Mouse (Mus musculus) forebrain, embryonic 14.5 days (tissue): ENCODE measurements around the gene D430019H16Rik. TPM values are rescaled to one million over a fixed set of nuclear protein-coding genes. Genes with fewer than 3 reads are reported as not detected.

ENCODE experiments used
- ATAC-seq: fragments of 200-750 bp; cut with Nextera tagmentation; 2 replicates; pipeline ENCODE4 v1.8.0; 2017; ENCODE audit warnings: mild to moderate bottlenecking, moderate library complexity
- DNase-seq: peaks from one replicate; pipeline ENCODE4 v3.0.0-alpha.2; 2015; ENCODE audit warnings: low spot score
- H3K27ac ChIP-seq: fragments of 300-500 bp; sonication (generic); 2 replicates; pipeline ENCODE4 v1.5.1; 2014; ENCODE audit warnings: low read depth, mild to moderate bottlenecking, control low read depth, low read length, moderate library complexity
- H3K27me3 ChIP-seq: fragments of 300-500 bp; sonication (generic); replicated peaks from 2 replicates; pipeline ENCODE4 v1.6.1; 2014; ENCODE audit warnings: low read length, control low read depth, mixed read lengths; ENCODE audit not compliant: control insufficient read depth, insufficient read depth
- H3K36me3 ChIP-seq: fragments of 300-500 bp; sonication (generic); 2 replicates; pipeline ENCODE4 v1.6.1; 2014; ENCODE audit warnings: low read length, control low read depth; ENCODE audit not compliant: control insufficient read depth, insufficient read depth
- H3K4me1 ChIP-seq: fragments of 300-500 bp; sonication (generic); 2 replicates; pipeline ENCODE4 v1.6.1; 2014; ENCODE audit warnings: antibody characterized with exemption, low read length, control low read depth; ENCODE audit not compliant: control insufficient read depth, insufficient read depth
- H3K4me2 ChIP-seq: fragments of 300-500 bp; sonication (generic); 2 replicates; pipeline ENCODE4 v1.6.1; 2014; ENCODE audit warnings: mild to moderate bottlenecking, control low read depth, low read length
- H3K4me3 ChIP-seq: fragments of 300-500 bp; sonication (generic); 2 replicates; pipeline ENCODE4 v1.5.1; 2014; ENCODE audit warnings: low read depth, low read length, control low read depth
- H3K9ac ChIP-seq: fragments of 300-500 bp; sonication (generic); 2 replicates; pipeline ENCODE4 v1.6.1; 2014; ENCODE audit warnings: mild to moderate bottlenecking, low read length, control low read depth, moderate library complexity
- H3K9me3 ChIP-seq: fragments of 300-500 bp; sonication (generic); replicated peaks from 2 replicates; pipeline ENCODE4 v1.6.1; 2016; ENCODE audit warnings: low read length, control low read depth, mixed read lengths; ENCODE audit not compliant: control insufficient read depth
- WGBS: fragments of 180-500 bp; shearing (Covaris S2); extraction: QIAGEN DNeasy Blood & Tissue Kit; methylation state at CpG from one replicate; pipeline ENCODE4 v1.1.7; 2014; 5-methylcytosine and 5-hydroxymethylcytosine counted together
- polyA plus RNA-seq: library from polyadenylated mRNA; unstranded; fragments of >200 nt; fragmentation: Nextera tagmentation; extraction: Ambion mirVana; gene quantifications from 2 replicates; pipeline ENCODE4 v1.2.1, GENCODE M21; 2014

Gene D430019H16Rik
- polyA plus RNA-seq, 1 experiment from 2014 or later = 19.4 TPM

- 77% methylated on average over 4 of the region's 4 CpGs for WGBS
- DNase-seq (no peak), ATAC-seq (no peak)
- Histone ChIP-seq H3K36me3 (no peaks in the 10 kb centered on the region), H3K4me2 (no peak overlapping the region), H3K27ac (no peak overlapping the region), H3K4me3 (no peak overlapping the region), H3K4me1 (no peaks in the 10 kb centered on the region), H3K9ac (no peak overlapping the region), H3K9me3 (no peaks in the 10 kb centered on the region), H3K27me3 (no peaks in the 10 kb centered on the region)
Measured at GRCm38 (mm10) chr12:105498842-105499241, 45.2 kb downstream of the D430019H16Rik start.

DNA sequence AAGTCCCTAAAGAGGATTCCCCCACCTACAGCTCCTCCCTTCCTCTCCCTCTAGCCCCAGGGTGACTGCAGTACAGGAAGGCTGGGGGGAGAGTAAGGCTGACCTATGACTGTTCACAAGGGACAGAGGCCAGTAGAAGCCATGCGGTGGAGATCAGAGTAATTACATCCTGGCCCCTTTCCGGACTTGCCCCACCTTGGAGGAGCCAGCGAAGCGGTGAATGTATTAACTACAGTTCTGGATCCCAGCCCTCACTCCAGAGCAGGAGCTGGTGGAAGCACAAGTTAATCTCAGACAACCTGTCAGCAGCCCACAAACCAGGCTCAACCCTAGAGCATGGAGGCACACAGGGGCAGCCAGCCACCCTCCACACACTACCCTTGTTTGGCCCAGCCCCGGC, 47.3 kb downstream of the D430019H16Rik start:
- WGBS = 78% methylated on average over 5 of the region's 5 CpGs
- H3K27ac ChIP-seq = no peak overlapping the region
- H3K4me1 ChIP-seq = no peaks in the 10 kb centered on the region
- H3K4me2 ChIP-seq = no peak overlapping the region
- no peak overlapping the region for H3K9ac ChIP-seq
- ATAC-seq (no peak), DNase-seq (no peak)
- H3K4me3 ChIP-seq = no peak overlapping the region
- no peaks in the 10 kb centered on the region for H3K27me3 ChIP-seq
- no peaks in the 10 kb centered on the region for H3K36me3 ChIP-seq
- no peaks in the 10 kb centered on the region for H3K9me3 ChIP-seq

DNA sequence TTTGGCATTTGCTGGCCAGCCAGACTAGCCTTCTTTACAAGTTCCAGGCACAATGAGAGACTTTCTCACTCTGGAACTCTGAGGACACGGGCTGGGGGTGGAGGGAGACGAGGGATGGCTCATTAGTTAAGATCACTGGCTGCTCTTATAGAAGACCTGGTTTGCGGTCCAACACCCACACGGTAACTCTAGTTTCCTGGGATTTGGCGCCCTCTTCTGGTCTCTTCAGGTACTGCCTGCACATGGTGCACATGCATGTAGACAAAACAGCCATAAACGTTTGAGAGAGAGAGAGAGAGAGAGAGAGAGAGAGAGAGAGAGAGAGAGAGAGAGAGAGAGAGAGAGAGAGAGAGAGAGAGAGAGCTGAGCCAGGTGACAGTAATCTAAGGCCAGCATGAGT, 51.1 kb downstream of the D430019H16Rik start:
- no peak overlapping the region for H3K27ac ChIP-seq
- WGBS = 70% methylated on average over 6 of the region's 6 CpGs

DNA sequence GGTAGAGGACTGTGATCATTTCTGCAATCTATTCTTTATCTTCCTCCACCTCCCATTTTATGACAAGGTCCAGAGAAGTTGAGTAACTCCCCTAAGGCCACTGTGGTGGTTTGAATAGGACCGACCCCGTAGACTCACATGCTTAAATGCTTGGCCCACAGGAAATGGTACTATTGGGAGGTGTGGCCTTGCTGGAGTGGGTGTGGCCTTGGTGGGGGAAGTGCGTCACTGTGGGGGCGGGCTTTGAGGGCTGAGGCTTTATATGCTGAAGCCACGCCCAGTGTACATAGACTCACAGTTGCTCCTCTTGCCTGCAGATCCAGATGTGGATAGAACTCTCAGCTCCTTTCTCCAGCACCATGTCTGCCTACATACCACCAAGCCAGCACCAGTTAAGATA, 57.5 kb downstream of the D430019H16Rik start:
- H3K4me2 ChIP-seq = no peak overlapping the region
- no peaks in the 10 kb centered on the region for H3K9me3 ChIP-seq
- no peaks in the 10 kb centered on the region for H3K4me1 ChIP-seq
- DNase-seq (no peak), ATAC-seq (no peak)
- 86% methylated on average over 5 of the region's 5 CpGs for WGBS
- H3K4me3 ChIP-seq = no peak overlapping the region
- no peak overlapping the region for H3K27ac ChIP-seq
- no peaks in the 10 kb centered on the region for H3K27me3 ChIP-seq
- H3K9ac ChIP-seq = no peak overlapping the region
- no peaks in the 10 kb centered on the region for H3K36me3 ChIP-seq

More for the DNA sequence above, 51.1 kb downstream of the D430019H16Rik start:
- Histone ChIP-seq H3K27me3 (no peaks in the 10 kb centered on the region), H3K4me2 (no peak overlapping the region), H3K9ac (no peak overlapping the region), H3K4me3 (no peak overlapping the region), H3K36me3 (no peaks in the 10 kb centered on the region), H3K9me3 (no peaks in the 10 kb centered on the region), H3K4me1 (no peaks in the 10 kb centered on the region)
- DNase-seq (no peak), ATAC-seq (no peak)

- ATAC-seq = no peak
- no peaks in the 10 kb centered on the region for H3K4me1 ChIP-seq
- H3K9ac ChIP-seq = no peak overlapping the region
- no peak overlapping the region for H3K4me3 ChIP-seq
- WGBS = 87% methylated on average over 16 of the region's 16 CpGs
- DNase-seq = no peak
- H3K9me3 ChIP-seq = no peaks in the 10 kb centered on the region
- H3K4me2 ChIP-seq = no peak overlapping the region
- H3K27me3 ChIP-seq = no peaks in the 10 kb centered on the region
- no peak overlapping the region for H3K27ac ChIP-seq
- no peaks in the 10 kb centered on the region for H3K36me3 ChIP-seq
Measured at GRCm38 (mm10) chr12:105511671-105512502, 58.2 kb downstream of the D430019H16Rik start.

GRCm38 (mm10) chr12:105514111-105514510, 60.5 kb downstream of the D430019H16Rik start:
- H3K4me1 ChIP-seq = no peaks in the 10 kb centered on the region
- 87% methylated on average over 10 of the region's 10 CpGs for WGBS

GRCm38 (mm10) chr12:105517026-105517675, 63.5 kb downstream of the D430019H16Rik start:
- no peak overlapping the region for H3K9ac ChIP-seq
- no peak overlapping the region for H3K4me2 ChIP-seq
- no peaks in the 10 kb centered on the region for H3K27me3 ChIP-seq
- H3K4me1 ChIP-seq = no peaks in the 10 kb centered on the region
- 84% methylated on average over 21 of the region's 21 CpGs for WGBS
- no peaks in the 10 kb centered on the region for H3K9me3 ChIP-seq
- ATAC-seq = no peak
- no peak for DNase-seq
- H3K27ac ChIP-seq = no peak overlapping the region
- H3K36me3 ChIP-seq = no peaks in the 10 kb centered on the region
- no peak overlapping the region for H3K4me3 ChIP-seq

More at GRCm38 (mm10) chr12:105514111-105514510, 60.5 kb downstream of the D430019H16Rik start:
- no peak for DNase-seq
- no peak overlapping the region for H3K27ac ChIP-seq
- ATAC-seq = no peak
- H3K36me3 ChIP-seq = no peaks in the 10 kb centered on the region
- no peak overlapping the region for H3K4me2 ChIP-seq
- H3K27me3 ChIP-seq = no peaks in the 10 kb centered on the region
- no peaks in the 10 kb centered on the region for H3K9me3 ChIP-seq
- H3K9ac ChIP-seq = no peak overlapping the region
- H3K4me3 ChIP-seq = no peak overlapping the region

DNA sequence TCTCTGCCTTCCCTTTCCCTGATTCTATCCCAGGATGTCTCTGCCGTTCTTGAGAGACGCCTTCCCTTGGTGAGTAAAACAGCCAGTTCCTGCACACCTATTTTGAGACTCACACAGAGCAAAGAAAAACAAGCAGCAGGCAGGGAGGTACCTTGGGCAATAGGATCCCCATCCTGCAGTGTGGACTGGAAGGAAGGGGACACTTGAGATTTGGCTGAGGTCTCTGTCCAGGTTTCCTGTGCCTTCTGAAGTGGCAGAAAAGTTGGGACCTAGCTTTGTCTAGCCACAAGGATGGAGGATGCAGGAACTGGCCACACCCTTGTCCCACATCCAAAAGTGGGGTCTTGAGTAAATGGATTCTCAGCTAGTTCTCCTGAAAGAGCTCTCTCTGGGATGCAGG, 66.2 kb downstream of the D430019H16Rik start:
- H3K4me3 ChIP-seq = no peak overlapping the region
- H3K4me1 ChIP-seq = no peaks in the 10 kb centered on the region
- no peaks in the 10 kb centered on the region for H3K27me3 ChIP-seq
- DNase-seq (no peak), ATAC-seq (no peak)
- H3K9me3 ChIP-seq = no peaks in the 10 kb centered on the region
- H3K36me3 ChIP-seq = no peaks in the 10 kb centered on the region
- H3K9ac ChIP-seq = no peak overlapping the region
- H3K4me2 ChIP-seq = no peak overlapping the region
- WGBS = 92% methylated on average over 2 of the region's 2 CpGs
- no peak overlapping the region for H3K27ac ChIP-seq

GRCm38 (mm10) chr12:105521170-105521762, 67.6 kb downstream of the D430019H16Rik start:
- 84% methylated on average over 15 of the region's 15 CpGs for WGBS
- Histone ChIP-seq H3K9me3 (no peaks in the 10 kb centered on the region), H3K27ac (no peak overlapping the region), H3K4me3 (no peak overlapping the region), H3K4me1 (no peaks in the 10 kb centered on the region), H3K9ac (no peak overlapping the region), H3K36me3 (no peaks in the 10 kb centered on the region), H3K27me3 (no peaks in the 10 kb centered on the region), H3K4me2 (no peak overlapping the region)
- ATAC-seq (no peak), DNase-seq (peak; percentile 63)
